Mouse (Mus musculus): ENCODE measurements around the gene H2-DMa.

- TF ChIP-seq CTCF (IDR thresholded peaks at IDR 0.05; ENCODE audit: borderline replicate concordance, insufficient read depth, low read depth, low read length) (no peak), POLR2A (IDR thresholded peaks at IDR 0.05; ENCODE audit: borderline replicate concordance, insufficient read depth, low read length) (peak; percentile 98)
Observed at GRCm38 (mm10) chr17:34119249-34120179, at the start of gene H2-DMa.
